Mouse (Mus musculus) bone marrow macrophage, adult 2 months (primary cell): ENCODE results near the gene Metap1d.

ENCODE experiments used
- CTCF ChIP-seq: IDR thresholded peaks from 2 replicates; pipeline ENCODE4 v1.5.1; 2012; ENCODE audit warnings: low read depth, mild to moderate bottlenecking, low read length, moderate library complexity
- POLR2A ChIP-seq: IDR thresholded peaks from 2 replicates; pipeline ENCODE4 v1.6.1; 2012; ENCODE audit warnings: mild to moderate bottlenecking, low read depth, low read length, borderline replicate concordance

- no peak for TF ChIP-seq CTCF
- TF ChIP-seq POLR2A = no peak
Observed at GRCm38 (mm10) chr2:71523431-71523830, 70.4 kb downstream of the Metap1d start.
